Mouse (Mus musculus) heart, postnatal 0 days (tissue): Measurements from ENCODE around the gene Ptgs1.

Experiments used
- CTCF ChIP-seq: IDR thresholded peaks from 2 replicates; pipeline ENCODE4 v1.5.1; 2016; ENCODE audit warnings: antibody characterized with exemption, control low read depth, low read depth
- EP300 ChIP-seq: IDR thresholded peaks from 2 replicates; pipeline ENCODE4 v1.6.1; 2016; ENCODE audit warnings: antibody characterized with exemption, low read depth

DNA sequence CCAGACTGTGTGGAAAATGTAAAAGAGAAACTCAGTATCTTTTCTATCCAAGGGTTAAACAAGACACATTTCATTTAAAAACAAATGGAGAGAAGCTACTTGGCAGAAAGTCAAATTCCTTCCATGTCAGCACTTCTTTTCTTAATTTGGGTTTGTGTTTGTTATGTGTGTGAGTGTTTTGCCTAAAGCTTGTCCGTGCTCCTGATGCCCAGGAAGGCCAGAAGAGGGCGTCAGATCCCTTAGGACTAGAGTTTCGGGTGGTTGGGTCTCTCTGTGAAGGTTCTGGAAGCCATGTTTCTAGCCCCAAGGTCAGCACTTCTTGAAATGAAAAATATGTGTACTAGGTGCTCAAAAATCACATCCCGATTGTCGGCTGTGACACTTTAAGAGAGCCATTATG, 15.8 kb upstream of the Ptgs1 start:
- no peak for TF ChIP-seq EP300
- peak; percentile 63 for TF ChIP-seq CTCF
